Mouse (Mus musculus) adrenal gland, adult 2 months (tissue): ENCODE data around the gene Tomm40. TPM values are rescaled to one million over a fixed set of nuclear protein-coding genes. Genes with fewer than 3 reads are reported as not detected.
"Not testable (repeated sequence)": the region's sequence is repeated elsewhere in the genome, so short reads cannot be mapped to it uniquely, and the experiment has no call there.

Experiments used
- DNase-seq: peaks from one replicate; pipeline ENCODE4 v3.0.0; 2021
- polyA plus RNA-seq: library from polyadenylated mRNA; depleted of rRNA; stranded (reverse); fragments of >200 nt; gene quantifications from 2 replicates; pipeline ENCODE4 v1.2.3, GENCODE M21; 2012
- total RNA-seq, 2 experiments: library from RNA; stranded (reverse); gene quantifications; 2 replicates each; pipeline ENCODE4 v1.2.3; 2021

Tomm40 gene
- total and polyA plus RNA-seq, 3 experiments = 115 to 165 (median 143) TPM

DNA sequence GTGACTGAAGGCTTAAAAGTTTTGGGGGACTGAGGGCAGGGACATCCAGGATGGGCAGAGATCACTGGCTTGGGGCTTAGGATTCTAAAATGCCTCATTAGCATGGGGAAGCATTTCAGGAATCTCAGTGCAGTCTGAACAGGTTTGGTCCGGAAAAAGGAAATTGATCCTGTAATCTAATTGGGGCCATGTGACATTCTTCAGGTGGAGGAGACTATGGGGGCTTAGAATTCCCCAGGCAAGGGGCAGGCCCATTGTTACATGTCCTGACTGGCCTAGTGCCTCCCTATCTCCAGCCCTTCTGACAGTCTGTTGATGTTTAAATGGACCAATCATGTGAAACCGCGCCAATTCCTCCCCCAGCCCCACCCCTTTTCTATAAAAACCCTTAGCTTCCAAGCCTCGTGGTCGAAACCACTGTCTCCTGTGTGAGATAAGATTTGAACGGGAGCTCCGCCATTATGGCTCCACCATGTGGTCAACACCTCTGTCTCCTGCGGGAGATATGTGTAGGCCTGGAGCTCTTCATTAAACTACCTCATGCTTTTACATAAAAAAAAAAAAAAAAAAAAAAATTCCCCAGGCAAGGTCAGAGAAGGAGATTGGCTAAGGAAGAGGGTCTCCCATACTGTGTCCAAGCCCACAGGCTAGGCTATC, 28.2 kb downstream of the Tomm40 start:
- not testable (repeated sequence) for DNase-seq

DNA sequence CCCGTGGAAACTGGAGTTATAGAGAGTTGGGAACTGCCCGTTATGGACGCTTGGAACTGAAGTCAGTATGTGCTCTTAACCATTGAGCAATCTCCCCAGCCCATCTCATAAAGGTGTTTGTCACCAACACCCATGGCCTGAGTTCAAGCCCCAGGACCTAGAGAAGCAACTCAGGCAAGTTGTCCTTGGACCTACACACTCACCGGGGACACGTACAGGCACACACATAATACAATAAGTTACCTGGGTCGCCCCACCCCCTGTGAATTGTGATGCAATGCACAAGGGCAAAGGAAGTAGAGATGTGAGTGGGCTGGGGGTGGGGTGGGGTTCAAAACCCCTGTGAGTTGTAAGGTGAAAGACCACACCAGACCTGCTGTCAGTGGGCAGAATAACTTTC, 28.7 kb downstream of the Tomm40 start:
- DNase-seq = no peak

- no peak for DNase-seq
Observed at GRCm38 (mm10) chr7:19685374-19685773, 29.9 kb downstream of the Tomm40 start.

DNA sequence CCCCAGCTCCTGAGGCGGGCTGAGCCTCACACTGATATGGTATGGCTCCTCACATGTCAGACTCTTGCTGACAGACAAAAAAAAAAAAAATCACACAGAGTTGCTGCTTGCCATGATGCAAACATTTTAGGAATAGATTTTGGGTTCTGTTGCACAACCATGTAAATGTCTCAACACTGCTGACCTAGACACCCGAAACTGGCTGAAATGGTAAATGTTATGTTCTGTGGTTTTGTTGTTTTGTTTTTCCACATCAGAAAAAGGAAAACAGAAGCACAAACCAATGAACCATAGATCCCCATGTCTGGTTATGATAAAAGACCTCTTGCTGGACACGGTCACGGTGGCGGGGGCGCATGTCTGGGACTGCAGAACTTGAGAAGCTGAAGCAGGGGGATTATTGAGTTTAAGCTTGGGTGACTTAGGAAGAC, 31.5 kb downstream of the Tomm40 start:
- no peak for DNase-seq

DNA sequence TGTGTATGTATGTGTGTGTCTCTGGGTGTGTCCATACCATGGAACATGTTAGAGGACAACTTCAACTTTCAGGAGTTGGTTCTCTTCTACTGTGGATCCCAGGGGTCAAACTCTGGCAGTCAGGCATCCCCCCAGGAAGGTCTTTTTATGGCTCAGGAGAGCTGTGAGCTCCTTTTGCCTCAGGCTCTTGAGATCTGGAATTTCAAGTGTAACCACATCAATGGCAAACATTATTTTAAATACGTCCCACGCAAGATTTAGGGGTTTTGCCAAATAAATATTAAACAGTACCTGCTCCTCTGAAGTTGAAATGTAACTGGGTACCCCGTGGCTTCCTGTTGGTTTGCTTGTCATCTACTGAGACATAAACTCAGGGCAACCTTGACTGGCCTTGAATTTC, 32.3 kb downstream of the Tomm40 start:
- DNase-seq = no peak

GRCm38 (mm10) chr7:19681202-19681694, 34.0 kb downstream of the Tomm40 start, which contains the start of the genes Gm44805 and Apoc4:
Gene Gm44805 (minus strand): TSS chr7:19681423.
Gene Apoc4 (minus strand): TSS chr7:19681479.
- DNase-seq = peak; percentile 91

GRCm38 (mm10) chr7:19680702-19681101, 34.5 kb downstream of the Tomm40 start:
- peak; percentile 74 for DNase-seq

DNA sequence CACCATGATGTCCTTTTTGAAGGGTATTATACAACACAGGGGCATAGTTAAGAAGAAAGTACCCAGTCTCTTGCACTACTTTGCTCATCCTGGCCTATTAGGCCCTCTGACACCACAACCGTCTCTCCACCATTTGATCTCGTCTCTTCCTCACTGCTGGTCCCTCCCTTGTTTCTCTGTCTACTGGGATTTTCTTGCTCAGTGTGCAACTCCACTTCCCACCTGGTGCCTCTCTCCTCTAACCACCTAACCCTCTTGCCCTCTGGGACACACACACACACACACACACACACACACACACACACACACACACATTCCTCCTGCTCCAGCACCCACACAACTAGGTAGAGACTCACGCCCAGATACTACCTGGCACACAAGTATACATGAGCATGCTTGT, 36.3 kb downstream of the Tomm40 start:
- DNase-seq = no peak

DNA sequence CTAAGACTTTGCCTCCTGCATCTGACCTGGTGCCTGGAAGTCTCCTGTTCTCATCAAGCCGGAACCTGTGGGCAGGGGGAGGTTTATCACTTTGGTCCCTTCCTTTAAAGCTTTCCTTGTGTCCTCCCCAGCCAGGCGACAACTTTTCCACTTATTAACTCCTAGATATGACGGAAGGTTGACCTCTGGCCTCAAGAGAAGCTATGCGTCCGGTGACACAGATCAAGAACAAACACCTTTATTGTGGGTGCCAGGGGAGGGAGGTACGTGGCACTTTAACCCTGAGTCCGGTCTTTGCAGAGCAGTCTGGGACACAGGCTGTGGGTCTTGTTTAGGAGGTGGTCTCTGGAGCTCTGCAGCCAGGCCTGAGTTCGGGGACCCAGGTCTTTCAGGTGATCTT, 37.4 kb downstream of the Tomm40 start, which contains the start of gene Apoc2:
Apoc2 (minus strand) TSS at position 70 of the 400 bp plus-strand sequence.
- DNase-seq = no peak

- DNase-seq = no peak
Observed at GRCm38 (mm10) chr7:19676662-19677061, 38.6 kb downstream of the Tomm40 start.

DNA sequence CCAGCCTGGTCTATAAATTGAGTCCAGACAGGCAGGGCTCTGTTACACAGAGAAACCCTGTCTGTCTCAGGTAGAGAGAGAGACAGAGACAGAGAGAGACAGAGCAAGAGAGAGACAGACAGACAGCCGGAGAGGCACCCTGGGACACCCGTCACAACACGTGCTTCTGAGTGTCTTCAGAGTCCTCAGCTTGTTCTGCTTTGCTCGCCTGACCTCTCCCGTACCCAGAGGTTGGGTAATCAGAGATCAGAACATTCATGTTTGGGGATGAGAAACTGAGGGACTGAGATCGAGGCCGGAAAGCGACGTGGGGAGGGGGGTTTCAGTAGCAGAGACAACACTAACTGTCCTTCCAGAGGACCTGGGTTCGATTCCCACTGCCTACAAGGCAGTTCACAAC, 39.4 kb downstream of the Tomm40 start:
- no peak for DNase-seq

DNA sequence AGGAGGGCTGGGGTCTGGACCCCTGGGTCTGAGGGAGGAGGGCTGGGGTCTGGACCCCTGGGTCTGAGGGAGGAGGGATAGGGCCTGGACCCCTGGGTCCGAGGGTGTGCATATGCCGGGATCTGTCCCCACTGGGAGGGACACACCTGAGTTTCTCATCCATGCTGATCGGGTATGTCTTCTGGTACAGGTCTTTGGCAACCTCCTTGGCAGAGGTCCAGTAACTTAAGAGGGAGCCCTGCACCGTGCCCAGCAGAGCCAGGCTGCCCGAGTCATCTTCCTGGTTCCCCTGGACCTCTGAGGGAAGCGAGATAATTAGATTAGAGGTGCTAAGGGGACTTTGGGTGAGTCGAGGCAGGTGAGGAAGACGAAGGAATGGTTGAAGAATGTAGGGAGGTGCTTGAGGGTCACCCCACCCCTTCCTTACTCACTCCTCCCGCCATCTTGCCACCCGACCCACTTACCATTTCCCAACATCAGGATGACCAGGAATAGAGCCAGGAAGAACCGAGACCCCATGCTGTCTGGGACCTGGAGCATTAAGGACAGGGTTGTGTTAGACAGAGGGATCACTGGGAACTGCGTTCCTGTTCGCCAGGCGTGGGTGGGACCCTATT, 42.0 kb downstream of the Tomm40 start:
- no peak for DNase-seq

DNA sequence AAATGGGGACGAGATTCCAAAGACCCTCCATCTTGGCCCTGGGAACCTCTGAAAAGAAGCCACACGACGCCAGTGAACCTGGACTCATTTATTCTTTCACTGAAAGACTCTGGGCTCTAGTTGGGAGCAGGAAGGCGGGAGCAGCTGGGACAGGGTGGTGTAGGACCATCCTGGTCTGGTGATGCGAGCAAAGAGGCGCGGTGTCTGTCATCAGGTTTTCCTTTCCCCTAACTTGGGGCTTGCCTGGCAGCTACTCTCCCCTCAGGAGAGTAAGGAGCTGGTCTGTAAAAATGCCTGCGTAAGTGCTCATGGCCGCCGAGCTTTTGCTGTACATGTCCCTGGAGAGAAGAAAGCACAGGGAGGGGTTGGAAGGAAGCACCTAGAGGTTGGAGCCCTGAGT, 43.7 kb downstream of the Tomm40 start:
- no peak for DNase-seq

- DNase-seq = peak; percentile 93
Observed at GRCm38 (mm10) chr7:19668947-19669721, 46.1 kb downstream of the Tomm40 start.

DNA sequence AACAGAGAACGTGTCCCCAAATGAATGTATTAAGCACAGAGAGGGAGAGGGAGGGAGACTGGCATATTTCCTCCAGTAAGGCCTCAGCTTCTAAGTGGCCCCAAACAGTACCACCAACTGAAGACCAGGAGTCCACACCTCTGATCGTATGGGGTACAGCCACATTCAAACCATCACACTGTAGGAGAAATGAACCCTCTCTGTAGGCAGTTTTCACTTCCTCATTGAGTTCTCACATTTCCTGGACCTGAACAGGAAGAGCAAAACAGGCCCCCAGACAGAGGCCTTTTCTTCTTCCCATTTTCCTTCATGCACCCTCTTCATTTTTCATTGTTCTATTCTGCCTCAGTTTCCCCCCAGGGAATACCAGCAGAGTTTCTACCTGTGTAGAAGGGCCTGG, 47.8 kb downstream of the Tomm40 start:
- DNase-seq = no peak

GRCm38 (mm10) chr7:19666750-19667149, 48.5 kb downstream of the Tomm40 start:
- no peak for DNase-seq

DNA sequence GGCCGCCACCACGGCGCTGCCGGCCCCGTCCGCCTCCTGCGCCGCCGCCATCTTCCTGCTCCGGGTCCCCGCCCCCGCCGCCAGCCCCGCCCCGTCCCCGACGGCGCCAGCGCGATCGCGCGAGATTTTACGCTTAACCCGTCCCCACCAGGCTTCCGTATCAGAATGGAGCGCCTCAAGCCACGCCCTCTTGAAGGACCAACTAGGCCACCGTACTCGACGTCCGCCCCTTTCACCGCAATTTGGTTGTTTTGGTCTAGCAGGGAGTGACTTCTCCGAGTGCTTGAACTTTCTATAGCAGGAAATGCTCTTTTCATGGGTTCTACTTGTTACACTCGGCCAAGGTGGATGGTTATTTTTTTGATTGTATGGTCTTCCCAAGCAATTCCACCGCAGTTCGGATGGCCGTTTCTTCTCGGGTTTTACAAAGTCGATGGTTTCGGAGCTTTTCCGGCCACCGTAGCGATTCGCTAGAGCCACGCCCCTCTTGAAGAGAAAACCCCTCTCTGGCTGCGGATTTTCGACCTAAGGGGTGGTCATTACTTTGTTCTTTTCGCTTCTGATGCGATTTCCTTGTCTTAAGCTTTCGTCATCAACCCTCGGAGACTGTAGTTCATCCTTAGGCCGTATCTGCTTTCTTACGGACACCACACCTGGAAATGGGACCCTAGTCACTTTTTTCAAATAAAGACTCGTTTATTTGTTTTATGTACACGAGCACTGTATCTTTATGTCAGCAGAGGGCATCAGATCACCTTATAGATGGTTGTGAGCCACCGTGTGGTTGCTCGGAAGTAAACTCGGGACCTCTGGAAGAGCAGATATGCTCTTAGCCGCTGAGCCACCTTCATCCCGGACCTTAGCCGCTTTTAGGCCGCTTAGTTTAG, 50.0 kb downstream of the Tomm40 start, which contains the start of gene Clptm1:
Clptm1 (minus strand) TSS at position 79 of the 887 bp plus-strand sequence.
- peak; percentile 98 for DNase-seq

- DNase-seq = no peak
Observed at GRCm38 (mm10) chr7:19664455-19664954, 50.7 kb downstream of the Tomm40 start.

GRCm38 (mm10) chr7:19663940-19664339, 51.3 kb downstream of the Tomm40 start:
- no peak for DNase-seq

- no peak for DNase-seq
Observed at GRCm38 (mm10) chr7:19652614-19653013, 62.6 kb downstream of the Tomm40 start.
